Mouse (Mus musculus) E14TG2a.4 (cell line): ENCODE results near the gene Fbrsl1.
A peak's percentile ranks its signal among the peaks of the same experiment; 100 is the strongest.

Experiments used
- CTCF ChIP-seq: conservative IDR thresholded peaks from 2 replicates; pipeline ENCODE4 v1.5.1; 2014; ENCODE audit warnings: low read length
- NANOG ChIP-seq: IDR thresholded peaks from 2 replicates; pipeline ENCODE4 v1.6.1; 2014; ENCODE audit warnings: borderline replicate concordance, low read length, mixed read lengths
- POU5F1 ChIP-seq: IDR thresholded peaks from 2 replicates; pipeline ENCODE4 v1.6.1; 2014; ENCODE audit warnings: low read length, borderline replicate concordance

- TF ChIP-seq CTCF (peak; percentile 55), NANOG (no peak), POU5F1 (no peak)
Observed at GRCm38 (mm10) chr5:110434816-110435215, 13.5 kb downstream of the Fbrsl1 start.
